Mouse (Mus musculus): ENCODE measurements around the gene Gm20388.

DNA sequence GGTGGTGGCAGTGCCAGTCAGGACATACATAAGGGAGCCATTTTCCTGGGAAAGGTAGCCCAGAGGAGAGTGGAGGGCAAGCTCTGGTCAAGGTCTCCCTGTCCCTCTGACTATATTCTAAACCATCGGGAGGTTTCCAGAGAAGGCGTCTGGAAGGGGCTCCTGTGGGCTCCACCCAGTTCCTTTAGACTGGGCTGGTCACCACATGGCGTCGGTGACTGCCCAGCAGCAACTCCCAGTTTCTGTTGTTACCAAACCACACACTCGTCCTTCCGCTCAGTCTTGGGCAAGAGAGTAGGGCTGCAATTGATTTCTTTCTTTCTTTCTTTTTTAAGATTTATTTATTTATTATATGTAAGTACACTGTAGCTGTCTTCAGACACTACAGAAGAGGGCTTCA, 3533.5 kb downstream of the Gm20388 start:
- TF ChIP-seq CTCF (IDR thresholded peaks at IDR 0.05; ENCODE audit: low read depth, low read length) (no peak), POLR2A (IDR thresholded peaks at IDR 0.05; ENCODE audit: insufficient read depth, low read length) (no peak), EP300 (IDR thresholded peaks at IDR 0.05; ENCODE audit: insufficient read depth, low read depth, low read length) (no peak)

Measured in ES-Bruce4 (cell line).